Mouse (Mus musculus): Measurements from ENCODE around the gene Gramd2. TPM values are rescaled to one million over a fixed set of nuclear protein-coding genes. Genes with fewer than 3 reads are reported as not detected.

Gramd2 gene
- polyA plus RNA-seq, 1 experiment from 2014 or later = 0.40 TPM

DNA sequence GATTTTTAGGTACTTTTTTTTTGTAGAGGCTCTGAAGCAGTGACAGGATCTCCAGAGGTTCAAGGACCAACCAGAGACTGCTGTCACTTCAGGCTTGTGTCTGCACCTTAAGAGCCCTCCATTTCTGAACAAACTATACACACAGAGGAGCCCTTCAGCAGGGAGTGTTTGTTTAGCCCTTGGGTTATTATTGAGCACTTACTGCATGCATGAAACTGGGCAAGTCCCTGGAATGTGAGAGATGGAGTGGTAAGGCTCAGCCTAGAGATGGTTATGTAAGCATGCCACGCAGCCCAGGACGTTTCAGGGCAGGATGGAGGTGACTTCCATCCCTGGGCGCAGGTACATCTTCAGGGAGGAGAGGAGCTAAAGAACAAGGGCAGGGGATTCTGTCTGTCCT is 16.4 kb downstream of the Gramd2 start:
- no peak overlapping the region for H3K4me2 ChIP-seq (replicated peaks)
- no peak overlapping the region for H3K9ac ChIP-seq (replicated peaks)
- no peaks in the 10 kb centered on the region for H3K9me3 ChIP-seq
- no peak for ATAC-seq (ENCODE audit: low FRiP score, low read depth)
- no peaks in the 10 kb centered on the region for H3K36me3 ChIP-seq
- peaks cover 8% of the 10 kb centered on the region for H3K27me3 ChIP-seq
- peaks cover 9% of the 10 kb centered on the region for H3K4me1 ChIP-seq
- no peak overlapping the region for H3K4me3 ChIP-seq
- H3K27ac ChIP-seq (replicated peaks) = no peak overlapping the region
- 80% methylated on average over 3 of the region's 3 CpGs for whole genome bisulfite sequencing

DNA sequence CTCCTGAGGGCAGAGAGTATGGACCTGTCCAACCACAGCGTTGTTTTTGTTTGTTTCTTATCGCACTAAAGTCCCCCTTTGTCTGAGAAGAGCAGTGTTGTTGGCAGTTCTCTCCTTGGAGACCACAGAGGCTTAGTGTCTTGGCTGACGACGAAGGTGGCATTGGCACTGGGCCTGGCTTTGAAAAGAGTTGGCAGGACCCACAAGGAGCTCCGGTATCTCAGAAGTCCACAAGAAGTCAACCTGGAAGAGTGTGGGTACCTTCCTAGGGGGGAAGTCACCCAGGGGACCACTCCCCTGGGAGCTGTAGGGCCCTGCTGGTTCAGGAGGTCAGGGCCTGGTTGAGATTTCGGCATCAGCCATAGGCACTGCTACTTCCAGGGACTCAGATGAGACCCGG is 21.1 kb downstream of the Gramd2 start:
- no peaks in the 10 kb centered on the region for H3K36me3 ChIP-seq
- H3K27ac ChIP-seq (replicated peaks) = no peak overlapping the region
- ATAC-seq (ENCODE audit: low FRiP score, low read depth) = no peak
- WGBS = 85% methylated on average over 7 of the region's 7 CpGs
- H3K27me3 ChIP-seq = no peaks in the 10 kb centered on the region
- H3K4me2 ChIP-seq (replicated peaks) = no peak overlapping the region
- H3K9ac ChIP-seq (replicated peaks) = no peak overlapping the region
- no peak overlapping the region for H3K4me3 ChIP-seq
- H3K9me3 ChIP-seq = no peaks in the 10 kb centered on the region
- no peaks in the 10 kb centered on the region for H3K4me1 ChIP-seq

DNA sequence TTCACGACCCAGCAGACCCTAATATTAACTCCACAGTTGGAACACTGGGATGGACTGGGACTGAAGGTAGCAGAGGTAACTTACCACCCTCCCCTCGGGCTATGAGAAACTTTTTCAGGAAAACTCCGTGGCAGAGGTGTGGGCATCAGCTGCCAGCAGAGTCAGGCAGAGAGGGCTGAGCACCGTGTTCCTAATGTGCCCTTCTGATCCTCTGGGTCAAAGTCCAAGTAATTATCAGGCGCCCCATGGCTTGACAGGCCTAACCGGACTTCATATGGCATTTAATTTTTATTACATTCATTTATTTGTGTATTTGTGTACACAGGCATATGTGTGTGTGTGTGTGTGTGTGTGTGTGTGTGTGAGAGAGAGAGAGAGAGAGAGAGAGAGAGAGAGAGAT is 23.2 kb downstream of the Gramd2 start:
- Histone ChIP-seq H3K27me3 (no peaks in the 10 kb centered on the region), H3K36me3 (no peaks in the 10 kb centered on the region), H3K27ac (replicated peaks) (no peak overlapping the region), H3K4me1 (no peaks in the 10 kb centered on the region), H3K9me3 (no peaks in the 10 kb centered on the region), H3K4me2 (replicated peaks) (no peak overlapping the region), H3K4me3 (no peak overlapping the region), H3K9ac (replicated peaks) (no peak overlapping the region)
- ATAC-seq (ENCODE audit: low FRiP score, low read depth) = no peak
- 72% methylated on average over 6 of the region's 6 CpGs for WGBS

DNA sequence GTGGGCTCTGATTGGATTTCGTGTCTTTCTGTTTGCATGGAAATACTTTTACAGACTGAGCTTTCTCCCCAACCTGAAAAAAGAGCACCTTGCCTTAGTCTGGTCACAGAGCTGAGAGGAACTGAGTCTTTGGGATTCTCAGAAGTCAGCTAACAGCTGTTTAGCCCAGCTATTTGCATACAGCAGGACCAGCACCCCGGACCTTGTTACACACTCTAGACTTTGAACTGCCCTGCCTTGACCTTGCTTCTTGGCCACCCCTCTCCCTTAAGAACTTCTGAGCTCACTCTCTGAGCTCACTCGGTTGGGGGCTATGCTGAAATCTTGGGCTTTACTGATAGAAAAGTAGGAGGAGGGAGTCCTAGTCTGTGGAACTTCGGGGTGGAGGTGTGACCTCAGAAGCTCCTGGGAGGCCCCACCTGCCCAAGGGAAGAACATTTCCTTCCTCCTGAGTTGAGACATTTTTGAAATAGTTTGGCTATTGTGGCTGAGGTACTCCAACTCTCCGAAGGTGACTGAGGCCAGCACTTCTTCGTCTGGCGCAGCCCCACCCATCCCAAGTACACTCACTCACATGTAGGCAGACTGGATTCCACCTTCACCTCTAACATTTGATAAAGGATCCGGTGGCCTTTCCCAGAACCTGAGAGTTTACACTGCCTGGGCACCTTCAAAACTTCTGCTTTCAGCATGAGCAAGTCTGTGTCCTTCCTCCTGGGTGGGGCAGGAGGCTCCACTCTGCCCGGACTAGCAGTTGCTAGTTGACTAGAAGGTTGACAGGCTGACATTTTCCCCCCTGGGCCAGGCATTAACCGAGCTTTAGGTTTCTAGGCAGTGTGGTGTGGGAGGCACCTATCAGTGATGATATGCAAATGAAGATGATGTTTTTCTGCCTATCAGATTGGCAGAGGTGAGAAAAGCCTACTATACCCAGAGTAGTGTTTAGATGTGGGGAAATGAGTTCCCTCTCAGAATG is 27.2 kb downstream of the Gramd2 start:
- H3K36me3 ChIP-seq = no peaks in the 10 kb centered on the region
- no peak overlapping the region for H3K27ac ChIP-seq (replicated peaks)
- H3K27me3 ChIP-seq = no peaks in the 10 kb centered on the region
- H3K4me2 ChIP-seq (replicated peaks) = no peak overlapping the region
- H3K9ac ChIP-seq (replicated peaks) = no peak overlapping the region
- no peaks in the 10 kb centered on the region for H3K9me3 ChIP-seq
- no peak overlapping the region for H3K4me3 ChIP-seq
- ATAC-seq (ENCODE audit: low FRiP score, low read depth) = no peak
- 70% methylated on average over 10 of the region's 10 CpGs for WGBS
- H3K4me1 ChIP-seq = no peaks in the 10 kb centered on the region

DNA sequence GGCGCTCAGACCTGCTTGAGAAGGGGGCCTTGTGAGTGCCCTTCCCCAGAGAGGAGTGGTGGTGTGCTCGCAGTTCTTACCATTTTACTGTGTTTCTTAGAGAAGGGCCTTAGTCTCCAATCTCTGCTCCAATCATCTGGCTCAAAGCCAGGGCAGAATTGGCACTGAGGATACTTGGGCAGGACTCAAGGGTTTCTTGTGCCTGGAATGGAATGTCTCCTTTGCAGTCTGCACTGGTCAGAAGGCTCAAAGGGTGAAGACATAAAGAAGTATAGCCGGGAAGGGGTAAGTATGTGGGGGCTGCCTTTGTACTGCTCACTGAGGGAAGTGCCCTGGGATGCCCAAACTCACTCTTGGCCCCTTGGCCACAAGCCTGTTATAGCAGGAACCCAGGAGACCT is 29.3 kb downstream of the Gramd2 start:
- ATAC-seq (ENCODE audit: low FRiP score, low read depth) = no peak
- Histone ChIP-seq H3K36me3 (no peaks in the 10 kb centered on the region), H3K4me2 (replicated peaks) (no peak overlapping the region), H3K9me3 (no peaks in the 10 kb centered on the region), H3K4me3 (no peak overlapping the region), H3K27me3 (no peaks in the 10 kb centered on the region), H3K4me1 (0 out of 2 replicates have a peak, but pooled peaks cover 5% of the 10 kb centered on the region), H3K27ac (replicated peaks) (no peak overlapping the region), H3K9ac (replicated peaks) (no peak overlapping the region)
- WGBS = 86% methylated on average over 3 of the region's 3 CpGs

DNA sequence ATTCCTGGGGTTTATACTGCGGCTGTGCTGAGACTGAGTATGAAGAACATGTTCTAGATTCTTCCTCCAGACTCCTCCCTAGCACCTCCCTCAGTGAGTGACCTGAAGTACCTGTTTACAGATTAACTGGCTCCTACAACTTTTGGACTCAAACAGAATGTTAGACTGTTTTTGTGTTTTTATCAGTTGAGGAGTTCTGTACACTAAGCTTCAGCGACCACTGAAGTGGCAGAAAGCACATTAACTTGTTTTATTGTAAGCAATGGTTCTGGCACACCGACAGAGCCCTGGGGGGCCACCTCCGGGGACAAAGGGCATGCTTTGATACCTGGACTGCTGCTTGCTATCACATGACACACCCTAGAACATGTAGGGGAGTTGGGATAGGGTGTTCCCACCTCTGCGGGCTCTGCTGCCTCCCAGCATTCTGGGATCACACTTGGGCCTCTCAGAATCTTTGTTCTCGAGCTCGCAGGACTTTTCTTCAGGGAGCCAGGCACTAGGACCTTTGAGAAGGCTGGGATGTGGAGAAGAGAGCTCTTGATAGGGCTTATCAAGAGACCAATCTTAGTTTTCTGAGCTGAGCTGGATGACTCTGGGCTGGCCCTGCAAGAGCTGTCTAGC is 36.4 kb downstream of the Gramd2 start:
- Histone ChIP-seq H3K9me3 (no peaks in the 10 kb centered on the region), H3K9ac (replicated peaks) (no peak overlapping the region), H3K27ac (replicated peaks) (no peak overlapping the region), H3K4me1 (0 out of 2 replicates have a peak, but pooled peaks cover 5% of the 10 kb centered on the region), H3K27me3 (no peaks in the 10 kb centered on the region), H3K4me3 (no peak overlapping the region), H3K36me3 (no peaks in the 10 kb centered on the region), H3K4me2 (replicated peaks) (no peak overlapping the region)
- no peak for ATAC-seq (ENCODE audit: low FRiP score, low read depth)
- 82% methylated on average over 7 of the region's 7 CpGs for WGBS

DNA sequence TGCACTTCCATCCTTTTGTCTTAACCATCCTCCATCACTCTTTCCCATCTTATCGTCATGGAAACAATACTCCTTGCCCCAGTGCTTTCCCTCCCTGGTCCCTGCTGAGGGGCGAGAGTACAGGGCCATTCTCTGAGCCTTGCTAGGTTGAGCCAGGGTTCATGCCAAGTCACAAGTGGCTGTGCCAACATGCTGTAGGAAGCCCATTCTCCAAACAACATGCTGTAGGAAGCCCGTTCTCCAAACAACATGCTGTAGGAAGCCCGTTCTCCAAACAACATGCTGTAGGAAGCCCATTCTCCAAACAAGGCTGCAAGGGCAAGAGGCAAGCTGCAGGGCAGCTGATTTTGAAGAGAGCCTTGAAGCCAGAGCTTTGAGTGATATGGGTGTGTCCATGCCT is 38.3 kb downstream of the Gramd2 start:
- no peak overlapping the region for H3K27ac ChIP-seq (replicated peaks)
- H3K4me3 ChIP-seq = no peak overlapping the region
- peaks cover 5% of the 10 kb centered on the region; the same call in 1 of the 2 replicates for H3K4me1 ChIP-seq
- no peak overlapping the region for H3K9ac ChIP-seq (replicated peaks)
- 0 out of 2 replicates have a peak, but pooled peaks cover 8% of the 10 kb centered on the region for H3K27me3 ChIP-seq
- 90% methylated on average over 4 of the region's 4 CpGs for WGBS
- H3K9me3 ChIP-seq = no peaks in the 10 kb centered on the region
- H3K36me3 ChIP-seq = no peaks in the 10 kb centered on the region
- no peak for ATAC-seq (ENCODE audit: low FRiP score, low read depth)
- no peak overlapping the region for H3K4me2 ChIP-seq (replicated peaks)

DNA sequence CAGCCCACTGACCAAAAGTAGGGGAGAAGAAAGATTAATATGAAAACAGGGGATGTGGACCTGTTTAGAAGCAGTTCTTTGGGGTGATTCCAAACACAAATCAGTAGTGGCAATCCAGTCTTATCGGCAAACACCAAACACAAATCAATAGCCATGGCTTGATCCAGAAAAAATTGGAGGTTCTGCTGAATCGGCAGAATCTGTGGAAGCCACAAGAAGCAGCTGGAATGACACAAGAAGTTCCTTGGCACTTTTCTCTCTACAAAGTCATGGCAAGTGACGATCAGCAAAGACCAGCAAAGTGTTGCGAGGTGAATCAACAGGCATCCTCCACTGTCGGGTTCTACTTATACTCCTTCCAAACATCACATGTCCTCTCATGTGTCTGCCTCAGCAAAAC is 41.2 kb downstream of the Gramd2 start:
- no peak overlapping the region for H3K9ac ChIP-seq (replicated peaks)
- H3K36me3 ChIP-seq = no peaks in the 10 kb centered on the region
- no peak overlapping the region for H3K4me2 ChIP-seq (replicated peaks)
- H3K27me3 ChIP-seq = 0 out of 2 replicates have a peak, but pooled peaks cover 8% of the 10 kb centered on the region
- peaks cover 10% of the 10 kb centered on the region; the same call in 1 of the 2 replicates for H3K4me1 ChIP-seq
- H3K27ac ChIP-seq (replicated peaks) = no peak overlapping the region
- no peak for ATAC-seq (ENCODE audit: low FRiP score, low read depth)
- no peak overlapping the region for H3K4me3 ChIP-seq
- WGBS = 87% methylated on average over 5 of the region's 5 CpGs
- H3K9me3 ChIP-seq = no peaks in the 10 kb centered on the region

DNA sequence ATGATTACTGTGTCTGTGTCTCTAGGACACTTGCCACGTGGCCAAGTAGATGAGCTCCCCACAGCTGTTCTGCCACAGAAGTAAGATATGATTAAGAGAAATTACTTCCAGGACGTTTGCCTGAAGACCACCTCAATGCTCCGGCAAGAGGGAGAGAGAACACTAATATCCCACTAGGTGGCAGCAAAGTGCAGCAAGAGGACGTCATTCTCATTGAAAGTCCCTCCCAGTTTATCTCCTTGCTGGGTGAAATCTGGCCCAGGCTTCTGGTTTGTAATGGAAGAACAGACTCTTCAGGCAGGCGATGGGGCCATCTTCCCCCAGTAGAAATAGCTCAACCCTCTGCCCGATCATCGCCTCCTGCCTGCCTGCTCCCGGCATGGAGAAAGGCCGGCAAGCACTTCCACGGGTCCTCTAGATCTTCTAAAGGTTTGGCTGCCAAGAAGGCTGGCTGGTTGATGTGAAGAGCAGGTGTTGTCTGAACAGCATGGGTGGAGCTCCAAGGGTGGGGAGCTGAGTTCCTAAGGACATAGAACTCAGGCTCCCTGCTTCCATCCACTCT is 43.2 kb downstream of the Gramd2 start:
- Histone ChIP-seq H3K9me3 (no peaks in the 10 kb centered on the region), H3K4me1 (peaks cover 10% of the 10 kb centered on the region; the same call in 1 of the 2 replicates), H3K36me3 (no peaks in the 10 kb centered on the region), H3K4me3 (no peak overlapping the region), H3K27ac (replicated peaks) (no peak overlapping the region), H3K4me2 (replicated peaks) (peak overlapping the region; percentile 37; the same call in 1 of the 2 replicates), H3K27me3 (0 out of 2 replicates have a peak, but pooled peaks cover 8% of the 10 kb centered on the region), H3K9ac (replicated peaks) (no peak overlapping the region)
- ATAC-seq (ENCODE audit: low FRiP score, low read depth) = no peak
- WGBS = 19% methylated on average over 10 of the region's 10 CpGs

DNA sequence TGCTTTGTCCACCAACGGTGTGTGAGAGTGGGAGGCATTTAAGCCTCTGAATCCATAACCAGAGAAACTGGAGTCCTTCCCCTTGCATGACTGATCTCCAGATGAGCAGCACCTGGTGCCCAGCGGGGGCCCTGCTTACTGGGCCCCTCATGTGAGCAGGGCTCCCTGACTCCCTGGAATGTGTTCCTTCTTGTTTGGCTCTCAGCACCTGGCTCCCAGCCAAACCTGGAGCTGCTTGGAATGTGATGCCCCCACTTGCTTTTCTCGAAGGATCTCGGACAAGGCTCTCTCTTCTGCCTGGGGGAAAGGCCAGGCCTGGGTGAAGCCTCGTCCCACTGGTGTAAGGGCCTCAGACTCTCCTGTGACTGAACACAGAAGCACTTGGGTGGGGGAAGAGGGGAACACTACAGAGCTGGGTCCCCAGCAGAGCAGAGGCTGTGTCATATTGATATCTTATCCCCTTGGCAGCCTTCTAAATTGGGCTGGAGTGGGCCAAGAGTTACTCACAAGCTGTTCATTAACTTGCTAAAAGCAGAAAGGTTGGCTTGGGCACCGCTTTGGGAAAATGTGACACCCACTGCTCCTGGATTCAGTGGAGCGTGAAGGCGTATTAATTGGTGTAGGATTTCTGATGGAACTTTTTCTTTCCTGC is 44.0 kb downstream of the Gramd2 start:
- Histone ChIP-seq H3K9me3 (no peaks in the 10 kb centered on the region), H3K9ac (replicated peaks) (no peak overlapping the region), H3K36me3 (no peaks in the 10 kb centered on the region), H3K4me2 (replicated peaks) (no peak overlapping the region), H3K4me3 (no peak overlapping the region), H3K27me3 (0 out of 2 replicates have a peak, but pooled peaks cover 8% of the 10 kb centered on the region), H3K27ac (replicated peaks) (no peak overlapping the region), H3K4me1 (peaks cover 10% of the 10 kb centered on the region; the same call in 1 of the 2 replicates)
- no peak for ATAC-seq (ENCODE audit: low FRiP score, low read depth)
- 70% methylated on average over 8 of the region's 8 CpGs for WGBS

DNA sequence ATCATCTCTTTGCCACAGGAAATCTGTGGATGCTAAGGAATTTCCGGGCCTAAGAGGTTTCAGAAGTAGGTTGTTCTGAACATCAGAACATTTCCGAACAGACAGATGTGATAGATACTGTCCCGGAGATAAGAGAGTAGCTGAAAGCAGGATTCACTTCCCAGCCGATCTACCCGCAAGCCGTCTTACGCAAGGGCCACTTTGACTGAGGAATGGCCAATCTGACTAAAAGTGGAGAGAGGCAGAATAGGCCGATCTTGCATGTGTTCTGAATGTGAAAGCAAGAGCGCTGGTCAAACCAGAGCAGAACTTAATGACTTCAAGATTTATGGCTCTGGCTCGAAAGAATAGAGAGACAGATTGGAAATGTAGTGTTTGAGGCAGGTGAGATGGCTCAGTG is 45.6 kb downstream of the Gramd2 start:
- H3K36me3 ChIP-seq = no peaks in the 10 kb centered on the region
- no peaks in the 10 kb centered on the region for H3K9me3 ChIP-seq
- no peak overlapping the region for H3K4me3 ChIP-seq
- H3K27ac ChIP-seq (replicated peaks) = no peak overlapping the region
- 0 out of 2 replicates have a peak, but pooled peaks cover 8% of the 10 kb centered on the region for H3K27me3 ChIP-seq
- peaks cover 10% of the 10 kb centered on the region; the same call in 1 of the 2 replicates for H3K4me1 ChIP-seq
- ATAC-seq (ENCODE audit: low FRiP score, low read depth) = no peak
- WGBS = 87% methylated on average over 10 of the region's 10 CpGs
- H3K4me2 ChIP-seq (replicated peaks) = no peak overlapping the region
- H3K9ac ChIP-seq (replicated peaks) = no peak overlapping the region
